ENCODE assay signal across 11 mouse cellular contexts in the genomic region with DNA sequence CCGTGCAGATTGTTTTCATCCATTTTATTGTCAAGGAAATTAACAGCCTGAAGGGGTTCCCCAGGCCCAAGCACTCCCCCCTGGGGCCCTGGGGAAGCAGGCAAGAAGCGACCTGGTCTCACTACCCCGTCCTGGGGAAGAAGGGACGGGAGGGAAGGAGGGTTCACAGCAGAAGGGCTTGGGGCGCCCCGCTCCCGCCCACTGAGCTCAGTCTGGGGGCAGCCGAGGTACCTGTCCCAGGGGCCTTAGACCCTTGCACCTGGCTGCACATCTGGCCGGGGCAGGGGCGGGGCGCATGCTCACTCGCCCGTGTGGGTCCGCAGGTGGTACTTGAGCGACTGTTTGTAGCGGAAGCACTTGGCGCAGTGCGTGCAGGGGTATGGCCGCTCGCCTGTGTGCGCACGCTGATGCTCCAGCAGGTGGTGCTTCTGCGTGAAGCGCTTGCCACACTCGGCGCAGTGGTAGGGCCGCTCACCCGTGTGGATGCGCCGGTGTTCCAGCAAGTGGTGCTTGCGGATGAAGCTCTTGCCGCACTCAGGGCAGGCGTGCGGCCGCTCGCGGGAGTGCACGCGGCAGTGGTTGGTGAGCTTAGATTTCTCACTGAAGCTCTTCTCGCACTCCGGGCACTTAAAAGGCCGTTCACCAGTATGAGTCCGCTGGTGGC. TPM values are rescaled to one million over a fixed set of nuclear protein-coding genes. Genes with fewer than 3 reads are reported as not detected.
A peak's percentile ranks its signal among the peaks of the same experiment; 100 is the strongest.
DNase-seq lines count a peak whose midpoint lies in the region; ATAC-seq and TF ChIP-seq lines count a peak whose summit lies in the region.
"Had no signal": no experiment of that assay in that cellular context is flagged by ENCODE, and none has a peak within 500 bp of the region (broad histone marks: within the 10 kb centered on the region; RNA-seq: fewer than 3 reads in every experiment).

No protein-coding gene starts in this region.

- peaks cover 4% of the 10 kb centered on the region; the same call in 1 of the 2 replicates for H3K4me1 ChIP-seq in hindbrain, postnatal 0 days (ENCODE audit: insufficient read depth, low read length)
- H3K4me1 ChIP-seq: limb, embryonic 13.5 days had no signal

- H3K4me3 ChIP-seq in hindbrain, postnatal 0 days (ENCODE audit: low read length), result no peak overlapping the region
- H3K4me3 ChIP-seq: gastrocnemius, adult 2 months; limb, embryonic 13.5 days had no signal

- ATAC-seq in hindbrain, postnatal 0 days, result peak; percentile 79

- no peak overlapping the region for H3K9ac ChIP-seq in hindbrain, postnatal 0 days (replicated peaks; ENCODE audit: low read length)
- H3K9ac ChIP-seq: limb, embryonic 13.5 days had no signal

- TF ChIP-seq CTCF in hindbrain, postnatal 0 days (IDR thresholded peaks at IDR 0.05; ENCODE audit: low read depth), result no peak

- peaks cover 61% of the 10 kb centered on the region for H3K36me3 ChIP-seq in hindbrain, postnatal 0 days (ENCODE audit: insufficient read depth, low read length)

- H3K9me3 ChIP-seq in hindbrain, postnatal 0 days (ENCODE audit: low read length), result peaks cover 8% of the 10 kb centered on the region; the same call in 1 of the 2 replicates

- H3K4me2 ChIP-seq in hindbrain, postnatal 0 days (ENCODE audit: low read depth, low read length), result no peak overlapping the region
- H3K4me2 ChIP-seq: limb, embryonic 13.5 days had no signal

- H3K27ac ChIP-seq in hindbrain, postnatal 0 days, result no peak overlapping the region
- H3K27ac ChIP-seq: gastrocnemius, adult 2 months; limb, embryonic 13.5 days; stomach, postnatal 0 days had no signal

- H3K27me3 ChIP-seq in hindbrain, postnatal 0 days (ENCODE audit: insufficient read depth, low read length), result no peaks in the 10 kb centered on the region
- H3K27me3 ChIP-seq: limb, embryonic 13.5 days had no signal

- peak; percentile 17 for DNase-seq in embryo, embryonic 9.5 days (ENCODE audit: extremely low spot score)
- no peak for DNase-seq in embryo, embryonic 10.5 days (ENCODE audit: low spot score)
- DNase-seq in A20 (ENCODE audit: low read depth, low spot score) (peak; percentile 94), adipocyte (ENCODE audit: low spot score) (no peak)
- DNase-seq in cerebellum, postnatal 36 days, result peak; percentile 43 to 54
- peak; percentile 47 for DNase-seq in hindbrain, postnatal 0 days (ENCODE audit: low spot score)
- no peak for DNase-seq in gastrocnemius, postnatal 4 days (ENCODE audit: low spot score in 2 of 2)
- no peak for DNase-seq in heart, adult 8-10 months (ENCODE audit: low spot score)
- DNase-seq: gastrocnemius, adult 2 months had no signal

- 76% methylated on average over 43 of the region's 43 CpGs for WGBS in hindbrain, postnatal 0 days

RNA-seq across cellular contexts. Expression of gene Zfp777, which starts 24.2 kb away (rescaled TPM):
- 33.6 and 47.7 TPM in 2 replicates for total RNA-seq in hindbrain, postnatal 0 days (2014; rRNA removed)
- polyA plus RNA-seq in hindbrain, postnatal 0 days (2015; fragmentation: Nextera tagmentation; extraction: Ambion mirVana), result 15.4 and 16.2 TPM in 2 replicates
- total RNA-seq in gastrocnemius, postnatal 4 days (2021), result 10 to 100 TPM; 25.8 to 26.4 TPM
- 10 to 100 TPM; 11.6 to 16.1 (median 15.0) TPM for total RNA-seq in heart, adult 8-10 months (2022)

Comparison
In these comparisons a context has a peak if more than half of its experiments do, and no peak if none do; other contexts are left out.
1. DNase-seq: peak in embryo, embryonic 9.5 days (single experiment), A20 (single experiment), cerebellum, postnatal 36 days (2 of 2) and hindbrain, postnatal 0 days (single experiment); none in embryo, embryonic 10.5 days (single experiment), adipocyte (single experiment), gastrocnemius, postnatal 4 days (0 of 2) and heart, adult 8-10 months (single experiment).